Mouse (Mus musculus): Measurements from ENCODE around the gene Ccdc88c. TPM values are rescaled to one million over a fixed set of nuclear protein-coding genes. Genes with fewer than 3 reads are reported as not detected.

Gene Ccdc88c
- polyA plus RNA-seq, 1 experiment from 2014 or later: 16.5 TPM

DNA sequence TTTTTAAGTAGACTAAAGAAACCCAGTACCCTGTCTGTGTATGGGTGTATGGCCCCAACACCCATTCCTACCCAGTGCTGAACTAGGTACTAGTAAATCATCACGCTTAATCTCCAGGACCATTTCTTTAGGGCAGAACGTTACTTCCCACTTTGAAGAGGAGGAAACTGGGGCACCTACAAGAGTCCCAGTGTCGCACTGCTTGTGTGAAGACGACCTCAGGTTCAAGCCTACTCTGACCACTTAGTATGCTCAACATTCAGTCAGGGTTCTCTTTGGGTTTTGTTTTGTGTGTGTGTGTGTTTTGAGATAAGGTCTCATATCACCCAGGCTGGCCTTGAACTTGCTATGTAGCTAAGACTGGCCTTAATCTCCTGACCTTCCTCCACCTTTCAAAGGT is 2.8 kb downstream of the Ccdc88c start:
- no peak overlapping the region for H3K27ac ChIP-seq
- peak overlapping the region; percentile 77 for H3K4me2 ChIP-seq (replicated peaks)
- peaks cover 59% of the 10 kb centered on the region for H3K4me1 ChIP-seq (replicated peaks)
- H3K9me3 ChIP-seq: no peaks in the 10 kb centered on the region
- peak overlapping the region; percentile 80 for H3K4me3 ChIP-seq (replicated peaks)
- no peak for ATAC-seq
- H3K36me3 ChIP-seq: peaks cover 11% of the 10 kb centered on the region
- 82% methylated on average over 4 of the region's 4 CpGs for WGBS
- peaks cover 6% of the 10 kb centered on the region; the same call in 1 of the 2 replicates for H3K27me3 ChIP-seq
- no peak overlapping the region for H3K9ac ChIP-seq (replicated peaks)

DNA sequence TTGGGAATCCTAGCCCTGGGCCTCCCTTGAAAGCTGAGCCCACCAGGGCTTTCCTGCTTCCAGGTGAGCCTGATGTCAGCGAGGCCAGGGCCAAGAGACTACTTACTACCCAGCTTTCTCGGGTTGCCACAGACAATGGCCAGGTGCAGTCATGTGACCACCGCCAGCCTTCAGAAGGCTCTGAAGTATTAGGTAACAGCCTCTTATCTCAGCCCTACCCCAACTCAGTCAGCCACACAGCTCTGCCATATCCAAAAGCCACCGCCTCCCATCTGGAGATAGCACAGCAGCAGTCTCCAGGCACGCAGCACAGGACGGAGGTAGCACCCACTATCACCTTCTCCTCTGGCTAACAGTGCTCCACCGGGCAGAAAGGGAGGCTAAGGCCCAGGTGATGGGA is 3.5 kb downstream of the Ccdc88c start:
- Histone ChIP-seq H3K9ac (replicated peaks) (0 out of 2 replicates have a peak overlapping the region, but pooled peaks have one; percentile 12), H3K36me3 (peaks cover 15% of the 10 kb centered on the region), H3K9me3 (no peaks in the 10 kb centered on the region), H3K4me1 (replicated peaks) (peaks cover 59% of the 10 kb centered on the region), H3K27ac (no peak overlapping the region), H3K4me3 (replicated peaks) (no peak overlapping the region; the same call in 1 of the 2 replicates), H3K27me3 (peaks cover 6% of the 10 kb centered on the region; the same call in 1 of the 2 replicates), H3K4me2 (replicated peaks) (peak overlapping the region; percentile 77)
- 74% methylated on average over 7 of the region's 7 CpGs for WGBS
- ATAC-seq: no peak

DNA sequence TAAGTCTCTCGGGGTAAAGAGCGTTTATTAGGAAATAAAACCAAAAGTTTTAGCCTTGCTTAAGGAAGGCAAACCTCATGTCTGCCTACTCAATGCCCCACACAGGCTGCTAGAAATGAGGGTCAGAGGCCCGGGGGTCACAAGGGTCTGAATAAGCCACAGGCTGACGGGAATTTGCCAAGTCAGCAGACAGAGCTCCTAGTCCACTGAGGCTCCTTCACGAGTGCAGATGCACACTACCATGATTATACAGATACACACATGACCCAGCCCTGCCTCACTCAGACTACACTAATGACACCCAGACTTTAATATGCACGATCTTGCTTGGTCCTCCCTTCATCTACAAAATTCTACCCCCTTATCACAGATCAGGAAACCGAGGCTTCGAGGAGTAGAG is 4.0 kb downstream of the Ccdc88c start:
- Histone ChIP-seq H3K4me3 (replicated peaks) (no peak overlapping the region), H3K4me1 (replicated peaks) (peaks cover 60% of the 10 kb centered on the region), H3K4me2 (replicated peaks) (peak overlapping the region; percentile 77), H3K27ac (no peak overlapping the region), H3K9me3 (no peaks in the 10 kb centered on the region), H3K36me3 (peaks cover 15% of the 10 kb centered on the region), H3K27me3 (peaks cover 6% of the 10 kb centered on the region; the same call in 1 of the 2 replicates), H3K9ac (replicated peaks) (no peak overlapping the region)
- ATAC-seq: no peak
- 68% methylated on average over 8 of the region's 8 CpGs for WGBS

DNA sequence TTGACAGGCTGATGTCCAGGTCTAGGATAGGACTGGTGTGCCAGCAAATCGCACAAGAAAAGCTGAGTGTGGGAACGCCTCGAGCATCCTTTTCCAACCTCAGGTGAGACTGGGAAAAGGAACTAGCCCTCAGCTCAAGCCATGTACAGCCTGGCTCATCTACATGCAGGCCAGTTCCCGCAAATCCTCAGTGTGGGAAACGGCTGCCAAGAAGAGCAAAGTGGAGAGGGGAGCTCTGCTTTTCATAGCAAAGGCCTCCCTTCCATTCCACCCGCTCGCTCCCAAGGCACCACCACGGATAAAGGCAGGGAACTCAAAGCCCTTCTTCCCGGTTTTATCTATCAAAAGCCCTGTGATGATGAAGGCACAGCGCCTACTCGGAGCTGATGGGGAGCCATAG is 5.7 kb downstream of the Ccdc88c start:
- Histone ChIP-seq H3K27ac (peak overlapping the region; percentile 61), H3K9ac (replicated peaks) (0 out of 2 replicates have a peak overlapping the region, but pooled peaks have one; percentile 28)

DNA sequence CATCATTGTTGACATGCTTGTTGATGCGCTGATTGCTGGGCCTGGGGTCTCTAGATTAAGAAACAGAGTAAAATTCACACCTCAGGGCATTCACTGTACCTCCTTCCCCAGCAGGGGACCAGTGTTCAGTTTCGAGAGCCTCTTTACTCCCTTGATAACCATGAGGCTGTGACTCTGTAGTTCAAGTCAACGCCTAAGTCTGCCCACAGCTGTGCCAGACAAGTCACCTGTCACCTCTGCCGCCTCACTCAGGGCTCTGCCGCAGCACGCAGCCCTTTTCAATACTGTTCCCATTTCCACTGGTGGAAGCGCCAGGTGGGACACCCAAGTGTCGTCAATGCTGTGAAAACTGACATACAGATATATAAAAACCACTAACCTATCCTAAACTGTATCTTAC is 6.5 kb downstream of the Ccdc88c start:
- no peak overlapping the region for H3K4me2 ChIP-seq (replicated peaks)
- H3K9ac ChIP-seq (replicated peaks): no peak overlapping the region
- 92% methylated on average over 8 of the region's 8 CpGs for WGBS
- H3K27ac ChIP-seq: 0 out of 2 replicates have a peak overlapping the region, but pooled peaks have one; percentile 61
- ATAC-seq: no peak
- H3K4me3 ChIP-seq (replicated peaks): no peak overlapping the region
- H3K9me3 ChIP-seq: no peaks in the 10 kb centered on the region
- peaks cover 15% of the 10 kb centered on the region for H3K36me3 ChIP-seq
- H3K4me1 ChIP-seq (replicated peaks): peaks cover 75% of the 10 kb centered on the region
- H3K27me3 ChIP-seq: peaks cover 6% of the 10 kb centered on the region; the same call in 1 of the 2 replicates

More for the DNA sequence above, 5.7 kb downstream of the Ccdc88c start:
- H3K4me1 ChIP-seq (replicated peaks): peaks cover 75% of the 10 kb centered on the region
- no peaks in the 10 kb centered on the region for H3K9me3 ChIP-seq
- peaks cover 15% of the 10 kb centered on the region for H3K36me3 ChIP-seq
- WGBS: 66% methylated on average over 11 of the region's 11 CpGs
- peaks cover 6% of the 10 kb centered on the region; the same call in 1 of the 2 replicates for H3K27me3 ChIP-seq
- no peak for ATAC-seq
- no peak overlapping the region for H3K4me3 ChIP-seq (replicated peaks)
- H3K4me2 ChIP-seq (replicated peaks): 0 out of 2 replicates have a peak overlapping the region, but pooled peaks have one; percentile 7

DNA sequence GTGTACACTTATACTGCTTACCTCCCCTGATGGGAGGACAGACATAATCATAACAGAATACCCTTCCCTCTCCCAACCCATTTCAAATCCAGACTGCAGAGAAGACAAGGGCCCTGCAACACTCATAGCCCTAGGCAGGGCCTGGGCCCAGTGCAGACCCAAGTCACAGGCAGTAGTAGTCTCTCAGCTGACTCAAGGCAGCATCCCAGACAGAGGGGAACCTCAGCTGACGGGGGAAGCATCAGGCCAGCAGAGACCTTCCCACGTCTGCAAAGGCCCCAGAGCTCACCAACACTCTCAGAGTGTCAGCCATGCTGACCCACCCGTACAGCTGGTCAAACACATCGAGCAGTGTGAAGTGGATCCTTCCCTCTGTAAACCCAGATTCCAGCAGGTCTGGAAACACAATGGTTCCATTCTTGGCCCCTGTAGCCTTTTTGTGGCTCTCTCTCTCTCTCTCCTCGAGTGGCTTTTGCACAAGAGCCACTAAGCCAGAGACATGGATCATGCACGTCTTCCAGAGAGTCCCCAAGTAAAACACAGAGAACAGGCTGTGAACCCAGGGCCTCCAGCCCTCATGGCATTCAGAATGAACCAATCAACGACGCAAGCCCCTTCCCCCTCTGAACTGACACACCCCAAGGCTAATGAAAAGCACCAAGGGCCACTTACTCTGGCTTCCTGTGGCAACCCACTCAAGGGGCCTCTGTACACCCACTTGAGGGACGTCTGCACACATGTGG is 7.2 kb downstream of the Ccdc88c start:
- no peak overlapping the region for H3K9ac ChIP-seq (replicated peaks)
- H3K9me3 ChIP-seq: no peaks in the 10 kb centered on the region
- no peak overlapping the region for H3K27ac ChIP-seq
- no peak overlapping the region for H3K4me2 ChIP-seq (replicated peaks)
- ATAC-seq: no peak
- peaks cover 6% of the 10 kb centered on the region; the same call in 1 of the 2 replicates for H3K27me3 ChIP-seq
- H3K36me3 ChIP-seq: peaks cover 15% of the 10 kb centered on the region
- WGBS: 68% methylated on average over 9 of the region's 9 CpGs
- peaks cover 71% of the 10 kb centered on the region for H3K4me1 ChIP-seq (replicated peaks)
- no peak overlapping the region for H3K4me3 ChIP-seq (replicated peaks)

DNA sequence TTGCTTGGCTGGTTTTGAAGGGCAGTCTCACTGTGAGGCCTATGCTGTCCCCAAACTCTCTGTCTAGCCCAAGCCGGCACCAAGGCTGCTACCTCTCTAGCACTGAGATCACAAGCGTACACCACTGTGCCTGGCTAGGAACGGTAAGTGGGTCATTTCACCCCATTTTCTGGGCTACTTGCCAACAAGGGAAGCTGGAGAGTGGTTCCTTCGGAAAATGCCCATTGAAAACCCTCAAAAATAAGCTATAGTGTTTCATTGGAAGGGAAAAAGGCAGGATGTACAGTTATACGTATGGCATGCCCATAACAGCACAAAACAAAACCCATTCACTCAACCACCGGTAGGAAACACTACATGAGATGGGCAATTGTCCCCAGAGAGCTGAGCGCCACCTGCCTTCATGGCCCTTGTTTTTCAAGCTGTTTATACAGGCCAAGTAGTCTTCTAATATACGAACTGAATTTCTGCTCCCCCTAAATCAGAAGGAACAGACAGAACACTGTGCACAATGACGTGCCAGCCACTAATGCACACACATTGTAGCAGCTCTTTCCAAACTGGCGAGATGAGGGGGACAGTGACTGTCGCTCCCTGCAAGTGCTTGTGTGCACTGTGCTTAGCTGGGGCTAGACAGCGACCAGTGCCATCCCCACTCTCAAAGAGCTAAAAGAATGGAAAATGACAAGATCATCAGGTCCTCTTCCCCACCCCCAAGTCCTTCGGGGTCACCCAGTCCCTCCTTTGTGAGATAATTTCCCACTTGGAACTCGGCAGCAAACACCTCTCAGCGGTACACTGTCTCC is 8.4 kb downstream of the Ccdc88c start:
- no peaks in the 10 kb centered on the region for H3K9me3 ChIP-seq
- WGBS: 81% methylated on average over 15 of the region's 15 CpGs
- H3K27me3 ChIP-seq: 0 out of 2 replicates have a peak, but pooled peaks cover 2% of the 10 kb centered on the region
- H3K36me3 ChIP-seq: peaks cover 15% of the 10 kb centered on the region
- peaks cover 70% of the 10 kb centered on the region for H3K4me1 ChIP-seq (replicated peaks)
- H3K27ac ChIP-seq: no peak overlapping the region
- H3K4me2 ChIP-seq (replicated peaks): no peak overlapping the region
- no peak overlapping the region for H3K9ac ChIP-seq (replicated peaks)
- ATAC-seq: no peak
- H3K4me3 ChIP-seq (replicated peaks): no peak overlapping the region

DNA sequence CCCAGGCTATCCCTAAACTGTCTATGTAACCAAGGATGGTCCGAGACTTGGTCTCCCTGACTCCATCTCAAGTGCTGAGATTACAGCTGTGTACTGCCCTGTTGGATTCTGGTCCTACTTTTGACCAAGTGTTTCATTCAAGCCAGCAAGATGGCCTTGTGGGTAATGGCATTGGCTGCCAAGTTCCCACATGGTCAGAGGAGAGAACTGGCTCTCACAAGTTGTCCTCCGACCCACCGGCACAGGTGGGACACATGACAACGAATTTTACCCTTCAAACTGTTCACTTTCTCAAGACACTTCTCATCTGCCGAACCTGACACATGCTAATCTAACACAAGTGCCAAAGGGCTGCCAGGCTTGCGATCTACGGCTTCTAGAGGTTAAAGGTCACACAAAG is 9.4 kb downstream of the Ccdc88c start:
- peak overlapping the region; percentile 59; the same call in 1 of the 2 replicates for H3K27ac ChIP-seq
- ATAC-seq: no peak

DNA sequence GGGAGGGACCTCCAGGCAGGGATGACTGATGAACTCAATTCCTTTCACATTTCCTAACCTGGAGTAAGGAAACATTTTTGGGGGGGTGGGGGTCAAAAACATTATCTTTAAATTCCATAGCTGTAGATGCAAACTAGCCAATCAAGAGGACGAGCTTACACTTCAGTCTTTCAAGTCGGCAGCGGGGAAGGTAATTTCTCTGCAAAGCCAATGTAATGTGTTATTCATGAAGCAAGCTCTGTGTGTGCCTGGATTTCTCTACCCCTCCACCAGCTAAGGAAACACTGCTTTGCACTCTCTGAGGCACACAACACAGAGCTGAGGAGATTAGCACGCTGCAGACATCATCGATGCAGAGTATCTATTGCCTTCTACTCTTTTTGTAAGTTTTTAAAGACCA is 9.8 kb downstream of the Ccdc88c start:
- Histone ChIP-seq H3K27me3 (0 out of 2 replicates have a peak, but pooled peaks cover 2% of the 10 kb centered on the region), H3K27ac (peak overlapping the region; percentile 59; the same call in 1 of the 2 replicates), H3K4me2 (replicated peaks) (no peak overlapping the region), H3K4me3 (replicated peaks) (no peak overlapping the region), H3K9ac (replicated peaks) (no peak overlapping the region), H3K9me3 (no peaks in the 10 kb centered on the region), H3K36me3 (peaks cover 15% of the 10 kb centered on the region), H3K4me1 (replicated peaks) (peaks cover 69% of the 10 kb centered on the region)
- 23% methylated on average over 5 of the region's 5 CpGs for WGBS
- ATAC-seq: no peak

More for the DNA sequence above, 9.4 kb downstream of the Ccdc88c start:
- Histone ChIP-seq H3K36me3 (peaks cover 15% of the 10 kb centered on the region), H3K4me1 (replicated peaks) (peaks cover 69% of the 10 kb centered on the region), H3K27me3 (0 out of 2 replicates have a peak, but pooled peaks cover 2% of the 10 kb centered on the region), H3K4me2 (replicated peaks) (no peak overlapping the region), H3K9me3 (no peaks in the 10 kb centered on the region), H3K4me3 (replicated peaks) (no peak overlapping the region), H3K9ac (replicated peaks) (no peak overlapping the region)
- WGBS: 93% methylated on average over 7 of the region's 7 CpGs

DNA sequence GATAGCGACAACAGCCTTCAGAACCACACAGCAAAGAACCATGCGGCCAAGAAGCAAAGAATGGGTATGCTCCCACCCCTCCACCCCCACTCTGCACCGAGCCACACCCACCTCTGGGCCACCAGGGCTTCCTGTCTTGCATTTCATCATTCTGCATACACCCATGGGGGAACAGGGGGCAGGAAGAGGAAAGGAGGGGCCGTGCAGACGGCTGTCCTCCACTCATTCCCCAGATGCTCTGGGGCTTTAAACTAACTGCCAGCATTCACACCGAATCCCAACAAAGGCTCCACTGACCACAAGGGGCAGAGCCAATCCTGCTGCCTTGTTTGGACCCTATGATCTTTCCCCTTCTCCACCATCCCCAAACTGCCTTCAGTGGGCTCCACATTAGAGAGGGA is 10.9 kb downstream of the Ccdc88c start:
- Histone ChIP-seq H3K9ac (replicated peaks) (no peak overlapping the region; the same call in 1 of the 2 replicates), H3K4me2 (replicated peaks) (peak overlapping the region; percentile 2), H3K4me3 (replicated peaks) (no peak overlapping the region), H3K4me1 (replicated peaks) (peaks cover 69% of the 10 kb centered on the region), H3K9me3 (no peaks in the 10 kb centered on the region), H3K27ac (peak overlapping the region; percentile 58; the same call in 1 of the 2 replicates), H3K36me3 (peaks cover 15% of the 10 kb centered on the region), H3K27me3 (0 out of 2 replicates have a peak, but pooled peaks cover 2% of the 10 kb centered on the region)
- ATAC-seq: peak; percentile 8; the same call in 1 of the 2 replicates
- WGBS: 23% methylated on average over 6 of the region's 6 CpGs

DNA sequence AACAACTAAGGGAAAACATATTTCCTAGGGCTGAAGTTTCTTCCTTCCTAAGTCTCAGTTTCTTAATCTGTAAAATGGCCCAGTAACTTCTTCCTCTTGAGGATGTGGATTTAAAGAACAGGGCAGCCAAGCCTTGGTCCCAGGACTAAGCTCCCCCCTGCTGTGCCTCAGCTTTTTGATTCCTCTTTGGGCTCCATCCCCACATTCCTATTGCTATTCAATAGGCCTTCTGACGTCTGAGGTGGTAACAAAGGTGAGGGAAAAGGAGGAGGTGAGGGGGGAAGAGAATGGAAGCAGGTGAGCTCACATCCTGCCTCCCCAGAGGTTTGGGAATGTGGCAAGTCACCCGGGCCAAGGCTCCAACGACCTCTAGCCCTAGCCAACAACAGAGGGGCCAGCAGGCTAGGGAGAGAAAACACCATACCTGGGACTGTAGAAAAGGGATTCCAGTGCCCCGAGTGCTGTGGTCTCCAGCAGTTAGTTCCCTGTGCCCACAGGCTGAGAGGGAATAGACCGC is 12.4 kb downstream of the Ccdc88c start:
- H3K27me3 ChIP-seq: 0 out of 2 replicates have a peak, but pooled peaks cover 2% of the 10 kb centered on the region
- ATAC-seq: no peak
- peaks cover 9% of the 10 kb centered on the region for H3K36me3 ChIP-seq
- H3K27ac ChIP-seq: no peak overlapping the region
- H3K9me3 ChIP-seq: no peaks in the 10 kb centered on the region
- no peak overlapping the region for H3K9ac ChIP-seq (replicated peaks)
- H3K4me3 ChIP-seq (replicated peaks): no peak overlapping the region
- H3K4me1 ChIP-seq (replicated peaks): peaks cover 75% of the 10 kb centered on the region
- 42% methylated on average over 5 of the region's 5 CpGs for WGBS
- no peak overlapping the region for H3K4me2 ChIP-seq (replicated peaks)

Measured in midbrain, embryonic 13.5 days (tissue).